Mouse (Mus musculus) liver, embryonic 14.5 days (tissue): ENCODE measurements around the gene Gramd4.

Experiments
- CTCF ChIP-seq: IDR thresholded peaks from 2 replicates; pipeline ENCODE4 v1.5.1; 2016; ENCODE audit warnings: antibody characterized with exemption, low read depth, control low read depth
- EP300 ChIP-seq: IDR thresholded peaks from 2 replicates; pipeline ENCODE4 v1.6.1; 2016; ENCODE audit warnings: antibody characterized with exemption, low read depth

GRCm38 (mm10) chr15:86150593-86150992, 93.1 kb downstream of the Gramd4 start:
- no peak for TF ChIP-seq CTCF
- TF ChIP-seq EP300: no peak
